Mouse (Mus musculus) left cerebral cortex, adult 8-10 months (tissue): ENCODE measurements around the gene Cntnap5c. TPM values are rescaled to one million over a fixed set of nuclear protein-coding genes. Genes with fewer than 3 reads are reported as not detected.
"Not testable (repeated sequence)": the region's sequence is repeated elsewhere in the genome, so short reads cannot be mapped to it uniquely, and the experiment has no call there.

Experiments used
- DNase-seq, 2 experiments: peaks; one replicate each; pipeline ENCODE4 v3.0.0; 2022; ENCODE audit warnings: low spot score in 2 of 2
- total RNA-seq, 4 experiments: library from RNA; stranded (reverse); gene quantifications; 2 replicates each; pipeline ENCODE4 v1.2.4; 2022

The Cntnap5c gene
- total RNA-seq = 1 to 10 TPM; 5.9 to 9.1 (median 7.0) TPM

DNA sequence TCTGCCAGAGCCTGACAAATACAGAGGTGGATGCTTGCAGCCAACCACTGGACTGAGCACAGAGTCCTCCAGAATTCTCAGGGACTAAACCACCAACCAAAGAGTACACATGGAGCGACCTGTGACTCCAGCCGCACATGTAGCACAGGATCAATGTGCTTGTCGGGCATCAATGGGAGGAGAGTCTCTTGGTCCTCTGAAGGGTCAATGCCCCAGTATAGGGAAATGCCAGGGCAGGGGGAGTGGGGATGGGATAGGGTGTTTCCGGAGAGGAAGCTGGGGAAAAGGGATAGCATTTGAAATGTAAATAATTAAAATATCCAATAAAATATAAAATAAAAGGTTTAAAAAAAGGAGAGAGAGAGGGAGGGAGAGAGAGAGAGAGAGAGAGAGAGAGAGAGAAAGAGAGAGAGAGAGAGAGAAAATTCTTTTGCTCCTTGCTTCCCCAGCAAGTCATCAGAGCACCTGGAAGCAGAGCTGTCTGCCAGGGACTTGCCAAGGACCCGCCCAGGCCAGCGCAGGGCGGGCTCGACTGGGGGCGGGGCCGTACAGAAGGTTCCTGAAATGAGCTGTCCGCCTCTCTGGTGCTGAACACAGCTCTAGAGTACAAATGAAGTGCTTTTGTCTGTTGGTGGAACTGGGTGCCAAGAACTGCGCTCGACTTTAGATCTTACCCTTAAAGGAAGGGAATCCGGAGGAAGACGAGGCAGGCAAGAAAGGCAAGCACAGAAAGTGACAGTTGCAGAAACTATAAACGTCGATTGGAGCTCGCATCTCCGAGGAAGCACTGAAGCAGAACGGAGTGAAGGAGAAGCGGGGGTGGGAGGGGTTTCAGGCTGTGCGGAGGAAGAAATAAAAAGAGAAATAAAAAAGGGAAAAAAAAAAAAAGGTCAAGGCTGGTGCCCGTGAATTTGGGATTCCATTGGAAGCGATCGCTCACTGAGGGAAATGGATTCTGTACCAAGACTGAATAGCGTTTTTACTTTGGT is at the start of gene Cntnap5c:
Gene Cntnap5c, plus strand, starts transcription at position 949 of the 989 bp plus-strand sequence.
- peak; percentile 22 to 35 for DNase-seq

DNA sequence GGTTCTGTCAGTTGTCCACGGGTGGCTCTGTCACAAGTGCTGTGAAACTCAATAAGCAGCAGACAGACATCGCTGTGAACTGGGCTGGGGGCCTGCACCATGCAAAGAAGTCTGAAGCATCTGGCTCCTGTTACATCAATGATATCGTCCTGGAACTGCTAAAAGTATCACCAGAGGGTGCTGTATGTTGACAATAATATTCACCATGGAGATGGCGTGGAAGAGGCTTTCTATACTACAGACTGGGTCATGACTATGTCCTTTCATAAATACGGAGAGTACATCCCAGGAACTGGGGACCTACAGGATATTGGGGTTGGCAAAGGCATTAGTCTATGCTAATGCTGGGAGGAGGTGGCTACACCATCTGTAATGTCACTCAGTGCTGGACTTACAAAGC is 27.3 kb upstream of the Cntnap5c start, which contains the start of gene Gm21834:
Gene Gm21834, minus strand, starts transcription at position 101 of the 400 bp plus-strand sequence.
- no peak for DNase-seq

DNA sequence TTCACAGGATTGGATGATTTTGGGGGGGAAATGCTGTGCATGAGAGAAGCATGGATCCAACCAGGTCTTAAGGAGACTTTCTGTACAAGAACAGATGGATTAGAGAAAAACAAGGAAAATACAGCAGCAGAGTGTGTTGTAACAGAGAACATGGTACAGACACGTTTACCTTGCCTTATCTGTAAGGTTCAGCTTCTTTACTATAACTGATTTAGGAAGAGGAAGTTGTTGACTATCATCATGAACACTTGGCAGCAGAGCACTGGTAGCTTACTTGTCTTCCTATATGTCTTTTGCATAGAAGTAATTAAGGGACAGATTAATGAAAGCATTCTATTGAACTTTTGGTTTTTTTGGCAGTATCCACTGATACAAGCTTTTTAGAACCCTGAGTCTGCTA is 11.3 kb upstream of the Cntnap5c start:
- no peak for DNase-seq

DNA sequence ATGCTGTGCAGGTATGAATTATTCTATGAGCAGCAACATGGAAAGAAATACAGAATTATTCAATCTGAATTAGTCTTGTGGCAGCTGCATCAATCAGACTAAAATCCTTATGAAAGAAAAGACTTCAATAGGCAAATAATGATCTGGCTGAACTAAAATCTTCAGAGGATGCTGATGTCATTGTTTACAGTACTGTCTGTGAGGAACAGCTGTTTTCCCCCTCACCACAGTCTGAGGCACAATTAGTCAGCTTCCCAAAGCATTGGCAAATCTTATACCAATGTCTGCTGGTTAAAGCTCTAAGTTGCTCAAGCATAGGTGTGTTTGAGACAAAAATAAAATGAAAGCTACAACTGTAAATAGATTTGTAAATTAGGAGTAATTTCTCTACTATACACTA is 2.1 kb upstream of the Cntnap5c start:
- no peak for DNase-seq

DNA sequence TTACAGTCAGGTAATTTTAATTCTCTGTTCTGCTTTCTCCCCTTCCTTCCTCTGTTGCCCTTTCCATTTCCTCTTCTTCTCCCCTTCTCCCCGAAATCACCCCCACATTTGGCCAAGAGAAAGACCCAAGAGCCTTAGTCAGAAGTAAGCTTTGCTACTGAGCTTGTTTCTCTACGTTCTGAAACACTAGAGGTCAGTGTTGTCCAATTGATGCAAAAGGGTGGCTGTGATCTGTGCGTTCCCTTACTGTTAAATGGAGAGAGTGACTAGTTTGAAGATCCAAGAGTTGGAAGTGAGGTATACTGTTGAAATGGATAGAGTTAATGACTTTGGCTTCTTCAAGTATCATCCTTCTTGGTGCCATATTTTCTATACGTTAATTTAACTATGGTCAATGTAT is 1.5 kb downstream of the Cntnap5c start:
- DNase-seq = peak in 1 of 2 experiments; percentile 3

DNA sequence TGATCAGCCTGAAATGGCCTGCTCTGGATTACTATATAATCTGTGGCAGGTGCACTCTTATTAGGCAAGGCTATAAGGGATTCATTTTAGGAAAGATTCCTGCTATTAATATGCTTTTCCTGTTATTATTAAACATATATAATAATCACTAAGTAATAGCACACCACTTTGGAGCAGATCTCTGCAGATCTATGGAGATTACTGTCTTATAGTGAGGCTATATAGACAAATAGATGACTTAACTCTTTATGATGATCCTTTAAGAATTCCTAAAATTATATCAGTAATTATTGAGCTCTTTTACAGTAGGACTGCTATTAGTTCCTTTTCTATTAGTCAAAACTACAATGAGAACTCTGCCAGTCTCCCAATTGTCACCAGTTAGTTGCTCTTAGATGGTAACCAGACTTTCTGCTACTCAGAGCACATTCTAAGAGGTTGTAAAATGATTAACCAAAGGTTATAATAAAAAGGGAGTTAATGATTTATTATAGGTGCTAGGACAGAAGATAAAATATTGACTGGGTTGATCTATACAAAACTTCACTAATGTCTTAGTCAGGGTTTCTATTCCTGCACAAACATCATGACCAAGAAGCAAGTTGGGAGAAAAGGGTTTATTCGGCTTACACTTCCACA is 18.9 kb downstream of the Cntnap5c start:
- DNase-seq = no peak

DNA sequence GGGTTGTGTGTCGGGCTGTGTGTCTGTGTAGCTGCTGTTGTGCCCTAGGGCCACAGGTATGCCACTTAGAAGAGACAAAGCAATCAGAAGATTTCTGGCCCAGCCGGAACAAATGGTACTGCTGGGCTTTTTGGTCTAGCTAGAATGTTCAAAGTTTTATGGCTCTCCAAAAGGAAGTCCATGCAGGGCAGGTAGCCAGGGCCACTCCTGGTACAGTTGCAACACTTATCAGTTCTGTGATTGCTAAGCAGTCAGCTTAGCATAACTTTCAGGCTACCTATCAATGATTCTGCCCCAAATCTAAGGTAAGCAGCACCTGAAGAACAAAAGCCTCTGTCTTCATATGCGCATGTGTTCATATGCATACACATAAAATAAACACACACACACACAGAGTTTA is 26.0 kb downstream of the Cntnap5c start:
- DNase-seq = no peak

DNA sequence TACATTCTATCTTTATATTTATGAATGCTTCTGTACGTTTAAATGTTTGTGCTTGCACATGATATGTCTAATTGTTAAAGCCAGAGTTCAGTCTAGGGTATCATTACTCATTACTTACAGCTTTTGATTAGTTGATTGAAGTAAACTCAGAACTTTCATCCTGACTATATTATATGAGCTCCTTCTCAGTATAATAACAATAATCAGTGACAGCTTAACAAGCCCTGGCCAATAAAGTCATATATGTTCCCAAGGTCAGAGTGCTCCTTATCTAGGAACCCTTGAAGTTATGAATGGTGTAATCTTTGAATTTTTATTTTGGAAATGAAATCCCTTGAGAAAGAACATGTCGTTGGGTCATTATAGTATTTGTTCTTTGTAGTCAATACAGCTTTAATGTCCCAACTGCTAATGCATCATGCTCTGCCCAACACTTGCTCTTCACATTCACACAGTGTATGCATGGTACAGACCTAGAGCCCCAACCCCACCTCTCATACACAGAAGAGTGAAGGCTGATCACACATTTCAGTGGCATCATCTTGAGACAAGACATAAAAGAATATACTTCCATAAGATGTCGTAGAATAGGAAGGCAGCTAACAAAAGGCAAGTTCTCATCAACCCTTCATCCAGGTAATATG is 27.4 kb downstream of the Cntnap5c start:
- DNase-seq = no peak

DNA sequence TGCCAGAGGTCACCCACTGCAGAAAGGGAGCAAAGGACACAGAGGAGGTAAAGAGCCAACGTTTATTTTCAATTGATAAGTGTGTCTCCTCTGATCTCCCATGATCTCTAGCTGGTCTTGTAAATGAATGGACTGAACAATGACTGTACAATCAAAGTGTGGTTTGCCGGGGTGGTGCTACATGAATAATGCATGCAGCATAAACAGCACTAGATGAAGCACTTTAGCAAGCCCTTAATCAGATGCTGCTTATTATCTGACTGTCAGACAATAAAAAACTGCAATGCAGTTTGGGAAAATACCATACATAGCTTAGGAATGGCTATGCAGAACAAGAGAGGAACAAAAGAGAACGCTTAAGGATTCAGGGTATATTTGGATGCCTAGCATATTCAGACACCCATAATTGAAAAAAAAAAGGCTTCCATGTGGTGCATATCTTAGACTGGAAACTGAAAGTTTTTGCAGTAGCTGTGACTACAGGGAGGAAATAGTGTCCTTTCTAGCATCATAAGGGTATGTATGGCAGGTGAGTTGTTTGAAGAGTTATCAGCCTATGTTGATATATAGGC is 30.1 kb downstream of the Cntnap5c start:
- no peak for DNase-seq

DNA sequence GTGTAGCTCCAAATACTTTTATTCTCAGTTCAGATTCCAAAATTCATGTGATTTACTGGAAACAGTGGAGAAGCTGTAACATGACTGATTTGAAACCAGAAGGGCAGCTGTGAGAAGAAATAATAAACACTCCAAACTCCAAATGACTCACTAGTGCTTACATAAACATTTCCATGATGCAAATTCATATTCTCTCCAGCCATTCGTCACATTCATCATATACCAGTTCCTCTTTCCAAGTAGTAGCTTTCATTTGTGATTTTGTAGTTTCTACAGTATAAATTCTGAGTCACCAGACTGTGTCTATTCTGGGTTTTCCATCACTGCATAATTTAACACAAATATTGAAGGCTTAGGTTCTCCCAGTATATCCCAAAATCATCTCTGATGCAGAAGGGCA is 31.8 kb downstream of the Cntnap5c start:
- no peak for DNase-seq

DNA sequence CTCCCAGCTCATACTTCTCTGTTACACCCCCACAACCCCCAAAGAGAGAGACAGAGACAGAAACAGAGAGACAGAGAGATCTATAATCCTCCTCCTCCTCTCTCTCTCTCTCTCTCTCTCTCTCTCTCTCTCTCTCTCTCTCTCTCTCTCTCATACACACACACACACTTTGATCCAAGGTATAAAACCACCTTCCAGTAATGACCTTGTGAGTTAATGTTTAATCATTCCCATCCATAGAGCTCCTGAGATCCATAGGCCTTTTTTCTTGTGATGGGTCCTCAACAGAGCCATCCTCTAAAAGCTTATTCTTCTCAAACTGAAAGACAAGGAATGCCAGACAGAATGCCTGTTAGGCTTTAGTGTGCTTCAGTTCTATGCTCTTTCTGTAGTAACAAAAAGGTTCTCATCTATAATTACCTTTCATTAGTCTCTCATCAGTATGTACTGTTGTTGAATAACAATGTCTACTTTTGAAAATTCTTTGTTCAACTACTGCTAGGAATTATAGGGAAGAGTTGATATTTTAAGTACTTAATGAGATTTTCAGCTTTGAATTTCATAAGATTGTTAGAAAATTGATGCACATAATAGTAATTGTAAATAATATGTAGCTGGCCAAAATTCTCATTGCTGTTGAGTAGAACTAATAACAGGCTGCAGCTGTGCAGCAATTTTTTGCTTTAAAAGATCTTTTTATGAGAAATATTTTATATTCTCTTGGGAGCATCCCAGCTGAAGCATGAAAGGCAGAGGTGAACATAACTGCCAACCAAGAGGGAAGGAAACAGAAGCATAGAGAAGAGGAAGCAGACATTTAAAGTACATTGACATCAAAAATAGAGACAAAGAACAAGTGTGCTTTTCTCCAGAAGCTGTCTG is 68.0 kb downstream of the Cntnap5c start:
- no peak for DNase-seq

DNA sequence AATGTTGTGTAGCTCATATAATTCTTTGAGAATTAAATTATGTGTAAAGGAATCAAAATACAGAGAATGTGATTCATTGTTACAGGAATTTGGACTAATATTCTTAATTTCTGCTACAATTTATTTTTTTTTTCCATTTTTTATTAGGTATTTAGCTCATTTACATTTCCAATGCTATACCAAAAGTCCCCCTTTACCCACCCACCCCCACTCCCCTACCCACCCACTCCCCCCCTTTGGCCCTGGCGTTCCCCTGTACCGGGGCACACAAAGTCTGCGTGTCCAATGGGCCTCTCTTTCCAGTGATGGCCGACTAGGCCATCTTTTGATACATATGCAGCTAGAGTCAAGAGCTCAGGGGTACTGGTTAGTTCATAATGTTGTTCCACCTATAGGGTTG is 86.4 kb downstream of the Cntnap5c start:
- not testable (repeated sequence) for DNase-seq

DNA sequence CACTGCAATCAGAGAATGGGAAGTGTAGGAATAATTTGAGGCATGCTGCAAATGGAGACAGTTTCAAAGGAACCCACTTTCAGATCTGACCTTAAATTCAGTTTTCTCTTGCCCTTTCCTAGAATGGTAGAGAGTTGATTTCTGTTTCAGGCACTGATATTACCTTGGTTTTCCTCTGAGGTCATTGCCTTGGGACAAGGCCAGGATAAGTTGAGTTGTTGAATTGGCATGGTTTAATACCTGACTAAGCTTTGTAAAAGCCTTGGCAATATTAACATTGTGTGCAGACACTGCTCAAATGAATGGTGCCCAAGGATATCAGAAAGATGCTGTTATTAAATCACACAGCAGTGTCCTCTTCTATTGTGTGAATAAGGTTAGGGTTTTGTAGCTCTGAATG is 96.6 kb downstream of the Cntnap5c start:
- DNase-seq = no peak

DNA sequence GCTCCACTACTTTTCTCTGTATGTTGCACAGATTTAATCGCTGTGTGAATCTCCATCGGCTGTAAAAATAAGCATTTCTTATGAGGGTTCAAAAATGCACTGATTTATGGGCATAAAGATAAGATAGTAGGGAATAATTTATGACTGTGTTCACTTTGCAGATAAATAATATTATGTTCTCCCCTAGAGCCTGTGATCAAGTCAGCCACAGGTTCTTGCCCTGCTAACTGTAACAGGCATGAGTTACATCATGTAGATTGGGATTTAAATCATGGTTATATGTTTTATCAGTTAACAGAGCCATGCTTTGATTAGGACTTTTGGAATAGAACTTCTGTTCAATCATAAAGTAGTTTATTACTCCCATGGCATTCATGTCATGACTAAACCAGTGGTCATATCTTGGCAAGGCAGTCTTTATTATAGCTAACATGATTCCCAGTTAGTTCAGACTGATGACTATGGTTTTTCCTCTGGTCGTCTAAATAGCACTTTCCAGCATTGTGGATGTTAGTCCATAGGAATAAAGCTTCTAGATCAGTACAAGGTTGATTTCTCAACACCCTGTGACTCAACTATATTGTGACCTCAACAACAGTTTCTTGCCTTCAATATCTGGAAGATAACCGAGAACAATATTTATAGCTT is 118.5 kb downstream of the Cntnap5c start:
- DNase-seq = no peak

DNA sequence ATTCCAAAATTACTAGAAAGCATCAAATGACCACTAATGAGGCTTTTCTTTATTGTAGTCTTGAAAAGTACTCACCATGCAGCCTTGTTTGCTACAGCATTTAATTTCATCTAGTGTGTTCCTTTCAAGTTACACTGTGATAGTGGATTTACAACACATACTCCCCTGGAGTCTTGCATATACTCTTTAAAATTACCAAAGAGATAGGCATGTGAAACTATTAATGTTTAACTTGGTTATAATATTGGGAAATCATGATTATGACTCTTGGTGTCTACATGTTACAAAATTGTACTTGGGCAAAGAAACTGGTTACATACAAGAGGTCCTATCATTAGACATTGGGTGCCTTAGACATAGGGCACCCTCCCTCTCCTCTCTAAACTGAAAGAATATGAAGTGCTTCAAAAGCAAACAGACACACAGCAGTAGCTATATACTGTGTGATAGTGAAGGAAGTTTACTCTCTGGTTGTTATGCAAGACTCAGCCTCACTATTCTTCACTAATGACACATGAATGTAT is 142.5 kb downstream of the Cntnap5c start:
- DNase-seq = no peak

DNA sequence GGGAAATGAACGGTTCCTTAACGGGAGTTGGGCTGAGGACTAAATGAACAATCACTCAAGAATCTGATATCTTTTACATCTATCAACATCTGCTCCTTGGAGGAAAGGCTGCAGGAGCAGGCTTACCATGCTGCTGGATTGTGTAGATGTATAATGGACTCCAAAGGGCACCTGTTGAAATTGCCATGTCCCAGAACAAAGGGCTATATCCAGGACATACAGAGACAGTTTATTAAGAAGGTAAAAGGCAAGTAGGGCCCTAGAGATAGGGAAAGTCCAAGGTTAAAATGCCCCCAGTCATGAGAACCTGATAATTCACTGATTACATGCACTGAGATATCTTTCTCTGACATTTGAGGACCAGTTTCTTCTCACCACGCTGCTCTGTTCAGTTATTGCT is 214.9 kb downstream of the Cntnap5c start:
- DNase-seq = no peak

DNA sequence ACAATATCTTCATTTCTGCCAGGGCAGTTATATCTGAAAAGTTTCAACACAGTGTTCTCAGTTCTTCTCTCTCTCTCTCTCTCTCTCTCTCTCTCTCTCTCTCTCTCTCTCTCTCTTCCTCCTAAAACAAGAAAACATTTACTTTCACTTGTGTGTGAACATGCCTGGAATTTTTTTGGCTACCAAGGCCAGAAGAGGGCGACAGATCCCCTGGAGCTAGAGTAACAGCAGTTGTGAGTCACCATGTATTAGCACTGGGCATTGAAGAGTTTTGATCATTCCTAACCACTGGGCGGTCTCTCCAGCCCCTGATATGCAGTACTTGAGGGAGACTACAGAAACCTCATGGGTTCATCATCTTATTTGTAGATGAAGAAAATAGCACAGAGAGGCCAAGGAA is 219.1 kb downstream of the Cntnap5c start:
- DNase-seq = no peak

DNA sequence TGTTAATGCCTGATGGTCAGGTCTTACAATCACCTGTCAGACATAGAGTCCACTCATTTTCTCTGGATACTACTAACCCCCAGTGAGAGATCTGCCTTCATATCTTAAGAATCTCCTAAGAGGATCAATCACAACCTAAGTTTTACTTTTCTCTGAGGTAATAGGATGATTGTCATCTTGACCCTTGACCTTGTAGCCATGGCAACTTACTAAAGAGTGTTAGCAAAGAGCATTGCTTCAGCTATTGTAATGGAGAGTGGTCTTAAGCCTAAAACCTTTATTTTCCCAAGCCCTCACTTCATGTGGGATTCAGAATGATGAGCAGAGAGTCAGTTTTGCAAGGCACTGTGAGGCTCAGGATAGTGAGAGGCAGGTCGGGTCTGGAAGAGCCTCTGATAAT is 227.1 kb downstream of the Cntnap5c start:
- DNase-seq = no peak

DNA sequence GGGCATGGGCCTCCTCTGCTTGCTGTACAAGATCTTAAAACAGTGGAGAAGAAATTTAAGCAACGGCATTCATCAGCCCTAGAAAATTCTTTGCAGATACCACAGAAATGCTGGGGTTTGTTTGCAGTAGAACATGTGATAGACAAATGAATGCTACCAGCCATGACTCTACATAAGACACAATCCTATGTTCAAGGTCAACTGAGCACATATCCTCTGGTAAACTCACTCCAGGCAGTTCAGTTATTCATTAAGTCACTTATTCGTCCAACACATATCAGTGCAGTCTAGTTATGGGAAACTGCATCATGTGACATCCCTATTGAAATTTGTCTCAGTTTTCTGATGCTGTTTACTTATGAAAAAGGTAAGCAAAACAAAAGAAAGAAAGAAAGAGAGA is 229.7 kb downstream of the Cntnap5c start:
- DNase-seq = no peak

DNA sequence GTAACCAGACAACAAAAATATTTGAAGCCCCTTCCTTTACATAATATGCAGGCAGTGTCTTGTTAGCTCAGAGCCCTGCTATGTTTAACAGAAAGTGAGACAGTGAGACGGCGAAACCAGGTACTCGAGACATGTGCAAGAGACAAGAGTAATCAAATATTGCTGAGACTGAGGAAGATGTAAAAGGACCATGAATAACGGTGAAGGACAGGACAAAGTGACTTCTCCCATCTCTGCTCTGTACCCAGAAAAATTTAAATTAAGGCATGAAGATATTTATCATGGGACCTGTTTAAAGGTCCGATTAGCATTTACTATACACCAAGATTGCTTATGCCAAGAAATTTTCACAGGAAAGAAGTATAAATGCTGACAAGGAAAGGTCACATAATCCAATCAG is 233.5 kb downstream of the Cntnap5c start:
- DNase-seq = no peak
